Mouse (Mus musculus) E14TG2a.4 (cell line): Measurements from ENCODE around the gene Ccdc121.

Experiments
- CTCF ChIP-seq: conservative IDR thresholded peaks from 2 replicates; pipeline ENCODE4 v1.5.1; 2014; ENCODE audit warnings: low read length
- NANOG ChIP-seq: IDR thresholded peaks from 2 replicates; pipeline ENCODE4 v1.6.1; 2014; ENCODE audit warnings: borderline replicate concordance, low read length, mixed read lengths
- POU5F1 ChIP-seq: IDR thresholded peaks from 2 replicates; pipeline ENCODE4 v1.6.1; 2014; ENCODE audit warnings: low read length, borderline replicate concordance

GRCm38 (mm10) chr1:181543711-181544383 is 32.6 kb upstream of the Ccdc121 start:
- TF ChIP-seq CTCF (peak; percentile 21; the same call in 1 of the 2 replicates), POU5F1 (no peak), NANOG (no peak)
